Mouse (Mus musculus) c-Kit-positive CD71-negative TER-119-negative erythroid progenitor cells, embryonic 14.5 days (primary cell): ENCODE data around the gene Snx29.
A peak's percentile ranks its signal among the peaks of the same experiment; 100 is the strongest.

Experiments used
- DNase-seq: peaks from one replicate; pipeline ENCODE4 v3.0.0-alpha.2; 2013; ENCODE audit warnings: low read depth

Snx29 gene

GRCm38 (mm10) chr16:11596599-11596998, 273.9 kb downstream of the Snx29 start:
- DNase-seq, result no peak

- DNase-seq, result no peak
Measured at GRCm38 (mm10) chr16:11597769-11598168, 275.1 kb downstream of the Snx29 start.

- no peak for DNase-seq
Measured at GRCm38 (mm10) chr16:11599523-11599922, 276.8 kb downstream of the Snx29 start.

- no peak for DNase-seq
Measured at GRCm38 (mm10) chr16:11601336-11602082, 278.8 kb downstream of the Snx29 start.

- DNase-seq, result no peak
Measured at GRCm38 (mm10) chr16:11603667-11604422, 281.1 kb downstream of the Snx29 start.

GRCm38 (mm10) chr16:11612526-11613126, 289.9 kb downstream of the Snx29 start:
- no peak for DNase-seq

- no peak for DNase-seq
Measured at GRCm38 (mm10) chr16:11614401-11615014, 291.8 kb downstream of the Snx29 start.

GRCm38 (mm10) chr16:11615633-11616032, 292.9 kb downstream of the Snx29 start:
- no peak for DNase-seq

- DNase-seq, result no peak
Measured at GRCm38 (mm10) chr16:11619951-11620350, 297.2 kb downstream of the Snx29 start.

GRCm38 (mm10) chr16:11621042-11621441, 298.3 kb downstream of the Snx29 start:
- DNase-seq, result no peak

GRCm38 (mm10) chr16:11621664-11622063, 299.0 kb downstream of the Snx29 start:
- DNase-seq, result no peak

- no peak for DNase-seq
Measured at GRCm38 (mm10) chr16:11623032-11623431, 300.3 kb downstream of the Snx29 start.

GRCm38 (mm10) chr16:11624121-11624520, 301.4 kb downstream of the Snx29 start:
- DNase-seq, result no peak

GRCm38 (mm10) chr16:11626004-11626481, 303.3 kb downstream of the Snx29 start:
- no peak for DNase-seq

GRCm38 (mm10) chr16:11626616-11627015, 303.9 kb downstream of the Snx29 start:
- DNase-seq, result no peak

- DNase-seq, result no peak
Measured at GRCm38 (mm10) chr16:11627866-11628638, 305.3 kb downstream of the Snx29 start.

- no peak for DNase-seq
Measured at GRCm38 (mm10) chr16:11629704-11630103, 307.0 kb downstream of the Snx29 start.

GRCm38 (mm10) chr16:11630489-11630888, 307.8 kb downstream of the Snx29 start:
- no peak for DNase-seq

GRCm38 (mm10) chr16:11632205-11632747, 309.6 kb downstream of the Snx29 start:
- peak; percentile 20 for DNase-seq

- no peak for DNase-seq
Measured at GRCm38 (mm10) chr16:11636196-11636733, 313.6 kb downstream of the Snx29 start.

GRCm38 (mm10) chr16:11636902-11637301, 314.2 kb downstream of the Snx29 start:
- no peak for DNase-seq
